Mouse (Mus musculus) induced T-regulatory cell, adult 2 months (primary cell): ENCODE measurements around the gene Abcc1.
A peak's percentile ranks its signal among the peaks of the same experiment; 100 is the strongest.

Source experiments
- DNase-seq: peaks from one replicate; pipeline ENCODE4 v3.0.0-alpha.2; 2012; ENCODE audit warnings: low read depth

The Abcc1 gene

DNA sequence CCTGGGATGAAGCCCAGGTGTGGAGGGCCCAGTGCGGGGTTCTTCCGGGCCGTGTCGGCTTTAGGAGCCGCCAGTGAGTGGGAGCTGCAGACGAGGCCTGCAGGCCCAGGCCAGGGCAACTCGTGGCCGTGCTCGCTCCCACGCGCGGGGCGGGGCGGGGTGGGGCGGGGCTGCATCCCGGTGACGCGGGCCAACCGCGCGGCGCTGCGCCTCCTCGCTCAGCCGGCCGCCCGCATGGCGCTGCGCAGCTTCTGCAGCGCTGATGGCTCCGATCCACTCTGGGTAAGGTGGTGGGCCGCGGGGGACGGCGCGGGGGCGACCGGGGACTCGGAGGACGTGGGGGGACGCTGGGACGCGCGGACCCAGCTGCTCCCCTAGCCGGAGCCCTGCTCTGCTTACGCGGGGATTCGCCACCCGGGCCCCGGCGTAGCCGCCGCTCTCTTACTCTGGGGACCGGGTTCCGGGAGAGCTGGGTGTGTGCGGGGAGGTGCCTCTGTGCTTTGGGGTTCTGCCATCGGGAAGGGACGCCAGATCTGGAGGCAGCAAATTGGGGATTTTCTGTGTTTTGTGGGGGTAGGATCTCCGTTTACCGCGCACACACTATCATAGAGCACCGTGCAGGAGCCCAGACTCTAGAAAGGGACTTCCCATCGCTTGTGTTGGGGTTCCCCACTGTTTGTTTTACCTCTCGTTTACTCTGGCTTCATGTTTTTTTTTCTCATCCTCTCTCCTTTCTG, at the start of gene Abcc1:
Gene Abcc1, plus strand, starts transcription at position 197 of the 737 bp plus-strand sequence.
- DNase-seq = peak; percentile 86

DNA sequence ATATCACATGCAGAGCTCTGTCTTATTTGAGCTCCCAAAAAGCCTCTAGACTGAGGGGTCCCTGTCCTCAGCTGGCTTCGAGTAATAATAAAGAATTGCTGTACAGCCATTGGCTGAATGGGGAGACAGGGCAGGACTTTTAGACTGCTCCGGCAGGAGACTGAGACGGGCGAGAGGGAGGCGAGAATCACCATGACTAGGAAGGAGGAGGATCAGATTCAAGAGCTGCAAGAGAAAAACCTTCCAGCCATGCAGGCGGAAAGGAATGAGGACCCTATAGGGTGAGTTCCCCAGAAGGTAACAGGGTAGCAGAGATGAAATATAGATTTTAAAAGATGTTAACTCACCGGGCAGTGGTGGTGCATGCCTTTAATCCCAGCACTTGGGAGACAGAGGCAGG, 48.4 kb upstream of the Abcc1 start:
- DNase-seq = no peak

DNA sequence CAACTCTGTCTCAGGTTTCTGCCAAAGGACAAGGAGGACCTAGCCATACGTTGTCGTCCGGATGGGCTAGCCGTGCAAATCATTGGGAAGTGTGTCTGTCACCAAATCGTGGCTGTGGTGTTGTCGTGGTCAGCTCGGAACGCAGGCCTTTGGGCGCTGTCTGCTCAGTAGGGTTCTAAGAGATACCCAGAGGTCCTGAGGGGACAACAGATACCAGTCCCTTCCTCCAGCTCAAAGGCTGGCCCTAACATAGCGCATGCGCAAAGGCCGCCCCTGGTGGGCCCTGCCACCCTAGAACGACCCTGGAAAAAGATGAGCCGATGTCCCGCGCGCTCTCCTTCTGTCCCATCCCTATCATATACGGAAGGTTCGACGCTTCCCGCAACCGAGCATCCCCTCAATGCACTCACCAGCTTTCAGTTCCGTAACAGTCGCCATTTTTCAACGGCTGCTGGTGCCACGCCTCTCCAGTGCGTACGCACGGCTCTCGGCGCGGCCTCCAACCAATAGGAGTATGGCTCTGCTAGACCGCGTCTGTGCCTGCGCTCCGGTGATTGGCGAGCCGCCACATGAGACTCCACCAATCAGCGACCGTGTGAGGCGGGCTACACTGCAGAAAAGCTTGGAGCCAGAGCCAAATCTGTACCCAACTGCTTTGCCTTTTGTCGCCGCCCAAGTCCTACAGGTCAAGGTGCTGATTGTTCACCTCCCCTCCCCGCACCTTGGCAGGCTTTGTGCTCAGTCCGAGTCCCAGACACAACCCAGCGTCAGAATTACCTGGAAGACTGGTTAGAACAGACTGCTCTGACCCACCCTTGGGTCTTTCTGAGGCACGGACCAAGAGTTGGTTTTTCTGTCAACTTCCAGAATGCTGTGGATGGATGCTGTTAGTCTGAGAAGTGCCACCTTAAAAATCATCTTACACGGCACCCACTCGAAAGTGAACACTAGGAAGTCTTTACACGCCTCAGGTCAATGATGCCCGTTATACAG, 44.2 kb upstream of the Abcc1 start, which contains the start of gene Fopnl:
Gene Fopnl, minus strand, starts transcription at position 522 of the 993 bp plus-strand sequence.
- DNase-seq = peak; percentile 97

DNA sequence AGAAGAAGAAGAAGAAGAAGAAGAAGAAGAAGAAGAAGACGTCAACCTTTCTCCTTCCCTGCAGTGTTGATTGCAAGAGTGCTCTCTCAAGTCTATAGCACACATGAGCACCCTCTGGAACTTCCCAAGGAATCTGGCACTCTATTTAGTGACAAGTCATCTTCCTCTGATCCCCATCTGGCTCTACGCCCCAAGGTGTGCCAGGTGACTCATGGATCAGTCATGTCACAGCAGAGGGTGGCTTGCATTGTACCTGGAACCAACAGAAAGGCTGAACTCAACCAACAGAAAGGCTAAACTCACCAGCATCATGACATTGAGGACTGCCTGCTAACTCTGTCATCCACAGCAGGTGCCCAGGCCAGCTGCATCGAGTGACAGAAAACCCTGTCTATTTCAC, 41.7 kb upstream of the Abcc1 start:
- DNase-seq = no peak

DNA sequence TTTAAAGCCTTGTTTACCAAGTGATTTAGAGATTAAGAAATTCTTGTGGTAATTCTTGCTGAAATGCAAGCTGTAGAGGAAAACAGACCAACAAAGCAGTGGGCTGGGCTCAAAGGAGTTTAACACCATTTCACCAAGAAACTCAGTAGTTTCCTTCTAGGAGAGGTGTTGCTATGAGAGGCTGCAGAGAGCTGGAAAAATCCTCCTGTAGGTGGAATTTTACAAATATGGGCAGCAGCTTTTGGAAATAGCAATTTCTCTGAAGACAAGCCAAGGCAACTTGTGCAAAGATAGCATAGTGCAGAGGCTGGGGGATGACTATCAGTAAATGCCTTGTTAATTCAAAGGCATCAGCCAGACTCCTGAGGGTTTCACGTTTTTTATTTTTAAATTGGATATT, 40.9 kb upstream of the Abcc1 start:
- no peak for DNase-seq

DNA sequence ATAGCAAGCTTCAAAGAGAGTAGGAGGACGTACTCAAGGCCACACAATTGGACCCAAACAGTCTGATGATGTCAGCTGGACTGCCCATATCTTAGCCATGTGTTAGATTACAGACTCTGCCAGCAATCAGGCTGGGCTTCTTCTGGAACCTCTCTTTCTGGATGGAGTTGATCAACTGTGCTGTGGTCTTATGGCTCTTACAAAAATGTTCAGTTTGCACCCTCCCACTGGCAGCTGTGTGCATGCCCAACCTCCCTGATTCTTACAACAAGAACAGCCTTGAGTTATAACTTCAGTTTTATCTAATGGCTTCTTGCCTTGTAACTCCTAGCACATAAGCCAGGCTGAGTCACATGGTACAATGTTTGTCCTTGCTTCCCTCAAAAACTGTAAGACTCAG, 33.2 kb upstream of the Abcc1 start:
- DNase-seq = no peak

DNA sequence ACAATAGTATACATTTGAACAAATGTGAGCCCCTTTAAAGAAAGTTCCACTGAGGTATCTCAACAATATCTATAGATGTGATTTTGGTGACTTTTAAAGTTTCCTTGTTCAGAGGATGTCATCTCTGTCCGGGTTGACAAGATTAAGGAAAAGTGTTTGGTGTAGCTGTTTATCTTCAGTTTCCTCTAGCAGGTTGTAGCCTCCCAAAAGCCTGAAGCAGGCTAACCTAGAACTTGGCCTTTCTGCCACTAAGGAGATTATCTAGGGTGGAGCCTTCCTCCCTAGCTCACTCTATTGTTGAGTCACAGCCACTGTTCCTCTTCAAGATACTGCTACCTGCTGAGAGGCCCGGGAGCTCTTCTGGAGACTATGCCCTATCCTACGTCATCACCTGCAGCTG, 16.4 kb upstream of the Abcc1 start:
- DNase-seq = no peak

DNA sequence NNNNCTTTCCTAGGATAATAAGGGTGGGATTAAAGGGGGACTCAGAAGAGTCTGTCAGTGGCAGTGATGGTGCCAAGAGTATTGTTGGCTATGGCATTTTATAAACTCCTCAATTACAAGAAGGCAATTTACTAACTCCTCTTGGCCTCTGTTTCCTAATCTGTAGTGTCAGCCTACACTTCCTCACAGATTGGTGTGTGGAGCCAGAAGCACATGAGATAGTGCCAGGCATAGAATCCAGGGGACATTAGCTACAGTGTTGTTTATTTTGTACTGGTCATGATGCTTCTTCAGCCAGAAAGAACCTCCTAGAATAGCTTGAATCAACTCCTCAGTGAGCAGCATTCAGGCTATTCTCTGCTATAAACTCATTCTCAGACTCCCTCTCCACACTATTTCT, 9.8 kb upstream of the Abcc1 start:
- DNase-seq = no peak

DNA sequence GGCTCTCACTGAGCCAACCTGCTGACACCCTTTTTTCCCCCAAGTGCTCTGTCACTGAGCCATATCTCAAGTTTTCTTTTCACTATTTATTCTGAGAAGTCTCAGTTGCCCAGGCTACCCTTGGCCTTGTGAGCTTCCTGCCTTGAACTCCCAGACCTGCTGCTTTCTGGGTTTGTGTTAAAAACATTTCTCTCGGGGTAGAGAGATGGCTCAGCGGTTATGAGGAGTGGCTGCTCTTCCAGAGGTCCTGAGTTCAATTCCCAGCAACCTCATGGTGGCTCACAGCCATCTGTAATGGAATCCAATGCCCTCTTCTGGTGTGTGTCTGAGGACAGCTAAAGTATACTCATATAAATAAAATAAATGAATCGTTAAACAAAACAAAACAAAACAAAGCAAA, 9.1 kb upstream of the Abcc1 start:
- no peak for DNase-seq

DNA sequence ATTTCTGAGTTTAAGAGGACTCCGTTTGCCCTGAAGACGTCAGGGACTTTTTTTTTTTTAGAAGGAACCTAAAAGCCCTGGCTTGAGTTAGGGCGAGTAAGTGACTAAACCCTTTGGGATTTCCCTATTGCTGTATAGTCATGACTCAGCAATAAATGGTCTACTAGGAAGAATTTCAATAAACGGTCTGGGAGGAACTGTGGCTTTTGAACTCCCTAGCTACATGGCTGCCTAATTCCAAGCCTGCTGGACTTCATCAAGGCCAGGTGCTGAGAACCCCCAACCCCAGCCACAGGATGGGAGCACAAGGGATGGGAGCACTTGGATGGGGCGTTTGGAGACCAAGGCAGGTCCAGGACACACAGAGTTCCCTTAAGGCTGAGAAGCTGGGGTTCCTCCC, 8.7 kb upstream of the Abcc1 start:
- no peak for DNase-seq

DNA sequence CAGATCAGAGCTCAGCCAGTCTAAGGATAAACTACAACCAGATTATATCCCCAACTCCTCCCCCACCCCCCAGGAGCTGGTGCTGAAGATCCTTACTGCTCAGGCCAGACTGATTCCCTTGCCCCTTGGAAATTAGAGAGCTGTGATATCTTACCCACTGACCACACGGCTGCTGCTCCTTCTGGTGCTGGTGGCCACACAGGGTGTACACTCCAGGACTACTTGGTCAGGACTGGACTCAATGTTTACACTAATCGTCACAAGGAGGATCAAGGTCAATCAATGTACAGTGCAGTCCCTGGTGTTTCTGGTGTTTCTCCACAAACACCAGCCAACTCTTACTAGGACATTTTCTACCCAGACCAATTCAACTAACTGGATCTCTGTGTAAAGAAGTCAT, 3.5 kb upstream of the Abcc1 start:
- no peak for DNase-seq

DNA sequence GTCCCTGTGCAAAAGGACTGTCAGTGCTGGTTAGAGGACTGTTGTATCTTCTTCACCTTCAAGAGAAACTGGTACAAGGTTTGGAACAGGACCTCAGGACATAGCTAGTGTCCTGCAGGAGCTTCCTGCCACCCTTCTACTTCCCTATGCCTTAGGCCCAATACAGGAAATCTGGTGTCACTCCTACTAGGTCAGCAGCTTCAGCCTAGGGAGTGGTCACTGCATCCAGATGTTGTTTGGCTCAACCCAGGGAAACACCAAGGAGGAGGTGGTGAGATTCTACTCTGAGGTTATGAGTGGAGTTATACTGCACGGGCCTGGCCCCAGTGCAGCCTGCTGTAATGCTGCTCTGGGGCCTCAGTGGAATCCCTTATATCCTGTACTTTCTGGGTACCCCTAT, 2.8 kb upstream of the Abcc1 start:
- no peak for DNase-seq

DNA sequence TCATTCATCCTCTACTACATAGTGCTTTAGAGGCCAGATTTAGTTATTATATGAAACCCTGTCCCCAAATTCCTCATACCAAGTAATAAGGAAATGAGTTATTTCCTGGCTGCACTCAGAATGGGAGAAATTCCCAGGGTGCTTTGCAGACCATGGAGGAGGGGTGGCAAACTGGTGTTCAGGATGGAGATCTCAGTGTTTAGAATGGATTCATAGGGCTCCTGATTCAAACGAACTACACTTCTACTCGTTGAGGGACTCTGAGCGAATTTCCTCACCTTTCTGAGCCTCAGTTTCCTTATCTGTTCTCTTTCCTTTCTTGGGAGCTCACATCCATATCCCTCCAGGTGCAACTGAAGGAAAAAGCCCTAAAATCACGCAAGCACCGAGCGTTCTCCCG, 427 bp upstream of the Abcc1 start:
- no peak for DNase-seq

DNA sequence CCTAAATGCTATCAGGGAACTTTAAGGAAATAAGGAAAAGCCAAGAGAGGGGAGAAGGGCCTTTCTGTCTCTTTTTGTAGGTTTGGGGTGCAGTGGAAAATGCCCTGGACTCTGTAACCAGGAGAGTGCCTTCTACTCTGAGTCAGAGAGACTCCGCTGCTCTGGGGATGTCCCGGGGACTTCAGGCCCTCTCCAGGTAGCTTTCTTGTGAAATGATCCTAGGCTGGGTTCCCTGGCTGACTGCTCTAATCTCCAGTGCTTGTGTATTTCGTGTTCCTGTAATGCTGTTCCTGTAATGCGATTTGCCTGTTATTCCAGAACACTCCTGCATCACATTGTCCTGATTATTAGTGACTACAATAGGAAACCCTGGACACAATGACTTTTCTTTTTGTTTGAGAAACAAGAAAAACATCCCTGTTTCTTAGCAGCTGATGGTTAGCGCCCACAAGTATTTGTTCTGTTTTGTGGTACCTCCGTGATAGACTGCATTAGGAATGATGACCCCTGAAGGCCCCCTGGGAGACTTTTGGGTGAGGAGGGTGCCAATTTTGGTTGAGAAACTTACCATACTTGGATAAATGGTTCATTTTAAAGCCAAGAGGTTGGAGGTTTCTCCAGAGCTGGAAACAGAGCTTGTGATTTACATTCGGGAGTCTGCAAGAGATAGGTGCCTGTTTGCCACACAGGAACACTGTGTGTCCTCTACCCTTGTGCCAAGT, 902 bp downstream of the Abcc1 start:
- DNase-seq = no peak

DNA sequence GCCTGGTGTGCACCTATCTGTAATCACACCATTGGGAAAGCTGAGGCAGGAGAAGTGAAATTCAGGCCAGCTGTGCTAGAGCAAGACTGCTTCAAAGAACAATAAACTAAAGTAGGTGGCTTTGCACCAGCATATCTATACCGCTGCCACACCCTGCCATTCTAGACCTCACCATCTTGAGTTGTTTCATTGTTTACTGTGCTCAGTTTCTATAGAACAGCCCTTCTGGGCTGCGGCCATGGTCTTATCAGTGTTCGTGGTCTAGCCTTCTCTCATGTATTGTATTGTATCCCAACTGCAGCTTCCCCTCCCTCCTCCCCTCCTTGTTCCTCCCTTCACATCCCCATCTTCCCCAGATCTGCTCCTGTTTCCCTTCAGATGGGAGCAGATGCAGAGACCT, 2.1 kb downstream of the Abcc1 start:
- no peak for DNase-seq

DNA sequence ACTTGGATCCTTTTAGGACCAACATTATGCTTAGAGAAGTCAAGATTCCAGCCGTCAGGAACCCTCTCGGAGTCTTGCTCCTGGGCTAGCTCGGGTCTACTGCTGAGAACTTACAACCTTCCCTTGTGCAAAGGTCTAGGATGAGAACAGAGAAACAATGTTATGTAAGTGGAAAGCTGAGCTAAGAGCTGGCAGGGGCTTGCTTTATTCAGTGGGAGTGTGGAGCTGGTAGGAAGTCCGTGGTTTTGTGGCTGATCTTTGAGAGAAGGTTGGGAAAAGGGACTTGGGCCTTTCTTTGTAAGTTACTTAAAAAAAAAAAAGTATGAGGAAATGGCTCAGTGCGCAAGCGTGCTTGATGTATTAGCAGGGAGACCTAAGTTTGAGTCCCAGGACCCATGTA, 2.7 kb downstream of the Abcc1 start:
- DNase-seq = no peak

DNA sequence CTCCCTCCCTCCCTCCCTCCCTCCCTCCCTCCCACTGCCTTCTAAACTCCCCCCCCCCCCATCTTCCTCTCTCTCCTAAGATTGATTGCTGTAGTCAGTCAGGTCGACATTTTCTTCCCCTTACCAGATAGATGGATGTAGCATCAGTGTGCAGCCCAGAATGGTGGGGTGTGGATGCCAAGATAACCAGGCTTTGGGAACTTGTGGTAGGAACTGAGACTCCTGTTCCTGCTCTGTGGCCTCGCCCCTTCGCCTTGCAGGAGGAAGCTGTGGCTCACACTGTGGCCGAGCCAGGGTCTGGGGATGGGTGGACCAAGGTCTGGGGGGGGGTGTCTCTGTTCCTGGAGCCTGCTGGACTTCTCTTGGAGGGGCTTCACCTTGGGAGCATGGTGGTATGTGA, 4.1 kb downstream of the Abcc1 start:
- DNase-seq = no peak

DNA sequence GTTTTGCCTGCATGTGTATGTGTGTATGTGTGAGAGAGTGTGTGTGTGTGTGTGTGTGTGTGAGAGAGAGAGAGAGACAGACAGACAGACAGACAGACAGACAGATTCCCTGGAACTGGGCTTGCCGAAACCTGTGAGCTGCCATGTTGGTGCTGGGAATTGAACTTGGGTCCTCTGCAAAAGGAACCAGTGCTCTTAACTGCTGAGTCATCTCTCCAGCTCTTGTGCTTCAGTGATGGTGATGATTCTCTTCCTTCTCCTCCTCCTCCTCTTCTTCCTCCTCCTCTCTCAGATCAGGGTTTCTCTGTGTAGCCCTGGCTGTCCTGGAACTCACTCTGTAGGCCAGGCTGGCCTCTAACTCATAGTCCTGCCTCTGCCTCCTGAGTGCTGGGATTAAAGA, 4.7 kb downstream of the Abcc1 start:
- no peak for DNase-seq

DNA sequence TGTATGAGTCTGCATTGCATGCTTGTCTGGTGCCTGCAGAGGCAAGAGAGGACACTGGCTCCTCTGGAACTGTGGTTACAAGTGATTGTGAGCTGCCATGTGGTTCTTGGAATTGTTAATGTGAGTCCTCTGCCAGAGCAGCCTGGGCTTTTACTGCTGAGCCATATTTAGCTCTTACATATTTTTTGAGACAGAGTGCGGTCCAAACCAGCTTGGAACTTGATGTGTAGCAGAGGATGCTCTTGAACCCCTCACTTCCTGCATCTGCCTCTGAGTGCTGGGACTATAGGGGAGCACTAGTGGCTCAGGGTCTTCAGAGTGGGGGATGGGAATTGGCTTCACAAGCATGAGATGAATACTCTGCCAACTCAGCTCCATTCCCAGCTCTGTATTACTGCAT, 10.0 kb downstream of the Abcc1 start:
- no peak for DNase-seq

DNA sequence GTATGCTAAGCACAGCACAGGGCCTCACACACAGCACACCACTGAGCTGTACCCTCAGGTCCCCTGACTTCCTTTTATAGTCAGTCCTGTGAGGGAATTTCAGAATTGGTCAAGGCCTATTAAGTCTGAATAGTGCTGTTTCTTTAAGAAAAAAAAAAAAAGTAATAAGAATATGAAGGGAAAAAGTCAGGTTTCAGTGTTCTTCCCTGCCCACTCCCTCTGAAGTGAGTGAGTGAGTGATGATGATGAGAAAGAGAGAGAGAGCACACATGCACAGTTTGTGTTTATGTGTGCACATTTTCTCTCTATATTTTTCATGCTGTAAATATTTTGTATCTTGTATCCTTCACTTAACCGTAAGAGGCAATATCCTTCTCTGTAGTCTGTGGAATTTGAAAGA, 11.0 kb downstream of the Abcc1 start:
- DNase-seq = no peak

DNA sequence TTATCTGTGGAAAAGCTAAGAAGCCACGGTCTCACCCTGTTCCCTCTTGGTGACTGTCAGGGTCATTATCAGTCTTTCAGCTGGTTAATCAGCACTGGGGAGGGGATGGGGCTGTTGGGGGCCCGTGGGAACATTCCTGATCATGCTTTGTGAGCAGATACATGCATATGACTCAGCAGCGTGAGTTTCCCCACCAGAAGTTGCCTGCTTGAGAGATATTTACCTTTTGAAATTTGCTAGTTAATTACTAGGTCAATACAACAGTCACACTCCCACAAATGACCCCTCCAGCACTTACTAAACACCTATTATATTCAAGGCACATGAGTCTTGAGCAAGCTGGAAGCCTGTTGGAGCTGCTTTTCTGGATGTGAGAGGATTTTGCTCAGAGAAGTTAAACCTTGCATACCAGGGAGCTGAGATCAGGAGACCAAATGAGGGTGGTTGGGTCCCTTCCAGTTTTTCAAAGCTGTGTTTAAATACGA, 11.5 kb downstream of the Abcc1 start:
- no peak for DNase-seq

DNA sequence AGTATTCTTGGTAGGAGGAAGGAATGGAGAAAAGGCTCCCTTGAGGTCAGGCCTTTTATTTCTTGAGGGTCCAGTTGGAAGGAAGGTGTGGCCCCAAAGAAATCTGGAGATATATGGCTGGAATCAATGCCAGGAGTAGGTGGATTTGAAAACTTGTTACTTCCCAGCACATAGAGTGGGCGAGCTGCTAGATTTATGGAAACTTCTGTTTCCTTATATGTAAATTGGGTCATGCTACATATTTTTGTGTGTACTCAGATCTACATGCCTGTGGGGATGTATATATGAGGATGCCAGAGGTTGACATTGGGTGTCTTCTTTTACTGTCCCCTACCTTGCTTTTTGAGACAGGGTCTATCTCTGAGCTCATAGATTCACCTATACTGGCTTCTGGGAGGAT, 14.6 kb downstream of the Abcc1 start:
- no peak for DNase-seq
